ENCODE assay signal across 11 mouse cellular contexts in the genomic region with DNA sequence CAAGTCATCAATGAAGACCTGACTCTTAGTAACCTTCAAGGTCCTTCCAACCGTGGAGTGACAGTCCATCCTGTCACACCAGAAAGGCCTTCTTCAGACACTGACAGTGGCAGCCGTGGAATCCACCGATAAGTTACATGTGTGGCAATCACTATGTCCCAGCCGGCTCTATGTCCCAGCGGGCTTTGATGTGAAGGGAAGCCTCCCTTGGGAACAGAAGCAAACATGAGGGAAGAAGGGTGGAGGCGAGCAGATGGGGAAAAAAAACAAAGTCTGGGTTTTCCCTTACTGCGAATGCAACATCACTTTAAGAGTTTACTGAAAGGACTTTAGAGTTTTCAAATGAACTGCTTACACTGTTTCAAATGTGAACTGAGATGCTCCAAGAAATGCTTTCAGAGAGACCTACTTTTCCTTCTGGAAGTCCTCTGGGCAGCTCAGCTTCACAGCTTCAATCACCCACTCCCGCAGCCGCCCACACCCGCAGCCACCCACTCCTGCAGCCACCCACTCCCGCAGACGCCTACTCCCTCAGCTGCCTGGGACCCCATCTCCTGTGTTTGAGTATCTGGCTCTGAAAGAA.
"Had no signal": no experiment of that assay in that cellular context is flagged by ENCODE, and none has a peak within 500 bp of the region (broad histone marks: within the 10 kb centered on the region; RNA-seq: fewer than 3 reads in every experiment).

No protein-coding gene starts in this region.

- H3K27me3 ChIP-seq: limb, embryonic 15.5 days; liver, embryonic 12.5 days; lung, embryonic 15.5 days; midbrain, embryonic 13.5 days had no signal

- H3K9me3 ChIP-seq: limb, embryonic 15.5 days; liver, embryonic 12.5 days; lung, embryonic 15.5 days; midbrain, embryonic 13.5 days had no signal

- H3K4me1 ChIP-seq: limb, embryonic 15.5 days; liver, embryonic 12.5 days; midbrain, embryonic 13.5 days had no signal

- H3K4me2 ChIP-seq: limb, embryonic 15.5 days; liver, embryonic 12.5 days; lung, embryonic 15.5 days; midbrain, embryonic 13.5 days had no signal

- H3K36me3 ChIP-seq: limb, embryonic 15.5 days; liver, embryonic 12.5 days; lung, embryonic 15.5 days; midbrain, embryonic 13.5 days had no signal

- ATAC-seq: liver, embryonic 12.5 days; midbrain, embryonic 13.5 days had no signal

- H3K9ac ChIP-seq: limb, embryonic 15.5 days; liver, embryonic 12.5 days; lung, embryonic 15.5 days; midbrain, embryonic 13.5 days had no signal

- H3K4me3 ChIP-seq: limb, embryonic 15.5 days; liver, embryonic 12.5 days; lung, embryonic 15.5 days; midbrain, embryonic 13.5 days had no signal

- H3K27ac ChIP-seq: limb, embryonic 15.5 days; liver, embryonic 12.5 days; lung, embryonic 15.5 days; midbrain, embryonic 13.5 days had no signal

- DNase-seq: kidney, adult 18-20 months; kidney, postnatal 14 days; layer of hippocampus, postnatal 36 days; right cerebral cortex, adult 18-20 months; right cerebral cortex, postnatal 25 days; thymus, adult 18-20 months; thymus, postnatal 25 days had no signal
